Mouse (Mus musculus): Measurements from ENCODE around the gene F8.
A peak's percentile ranks its signal among the peaks of the same experiment; 100 is the strongest.
"Not testable (repeated sequence)": the region's sequence is repeated elsewhere in the genome, so short reads cannot be mapped to it uniquely, and the experiment has no call there.

F8 gene

DNA sequence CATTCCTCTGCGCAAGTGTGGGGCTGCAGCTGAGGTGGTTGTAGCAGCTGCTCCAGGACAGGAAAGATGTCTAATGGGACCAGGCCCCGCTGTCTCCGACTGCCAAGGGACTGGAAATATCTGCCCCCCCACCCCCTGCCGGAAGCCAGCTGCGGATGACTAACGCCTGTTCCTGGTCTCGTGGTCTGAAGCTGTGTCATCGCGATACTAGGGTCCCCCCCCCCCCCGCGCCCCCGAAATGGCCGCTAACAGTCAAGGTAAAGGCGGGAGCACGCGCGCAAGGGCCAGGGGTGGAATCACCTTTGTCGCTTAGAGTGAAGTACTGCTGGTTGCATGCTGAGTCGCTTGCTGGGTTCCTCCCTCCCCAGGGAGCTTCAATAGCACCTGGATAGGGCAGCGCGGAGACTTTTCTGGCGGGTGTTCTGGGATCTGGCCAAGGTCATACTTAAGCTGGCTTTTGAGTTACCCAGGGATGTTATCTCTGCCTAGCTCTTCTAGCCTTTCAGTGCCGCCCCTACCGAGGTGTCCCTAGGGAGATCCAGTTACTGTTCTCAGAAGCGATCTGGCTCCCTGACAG lies at the start of gene F8, which contains the start of gene Fundc2:
Gene F8, minus strand, starts transcription at position 421 of the 577 bp plus-strand sequence.
Gene Fundc2, plus strand, starts transcription at position 205 of the 577 bp plus-strand sequence.
- peak; percentile 79 for DNase-seq (ENCODE audit: extremely low spot score, low spot score)

- peak; percentile 78 for DNase-seq (ENCODE audit: extremely low spot score, low spot score)
These were observed 33.7 kb upstream of the F8 start, which contains the start of the genes Cmc4, Mtcp1 and Brcc3 for GRCm38 (mm10) chrX:75415936-75416785. Cmc4 (minus strand) TSS chrX:75416584. Mtcp1 (minus strand) TSS chrX:75416588. Brcc3 (plus strand) TSS chrX:75416628.

DNA sequence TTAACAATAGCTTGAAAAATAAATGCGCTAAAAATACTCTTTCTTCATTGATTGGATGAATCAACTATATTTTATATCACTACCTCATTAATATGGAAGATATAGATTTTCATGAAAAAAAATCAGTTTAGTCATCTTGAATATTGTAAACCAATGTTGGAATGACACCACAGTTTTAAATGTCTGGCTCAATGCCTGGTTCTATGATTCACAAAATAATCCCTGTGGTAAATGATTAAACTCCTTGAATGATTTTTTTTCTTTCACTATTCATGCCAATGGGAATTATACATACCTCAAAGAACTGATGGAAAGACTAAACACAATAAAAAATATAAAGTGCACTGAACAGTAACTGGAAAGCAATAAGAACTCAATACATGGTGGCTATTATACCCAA lies 27.3 kb upstream of the F8 start:
- DNase-seq (ENCODE audit: extremely low spot score, low spot score) = no peak

- no peak for DNase-seq (ENCODE audit: extremely low spot score, low spot score)
These were observed 20.9 kb upstream of the F8 start for GRCm38 (mm10) chrX:75403350-75403749.

DNA sequence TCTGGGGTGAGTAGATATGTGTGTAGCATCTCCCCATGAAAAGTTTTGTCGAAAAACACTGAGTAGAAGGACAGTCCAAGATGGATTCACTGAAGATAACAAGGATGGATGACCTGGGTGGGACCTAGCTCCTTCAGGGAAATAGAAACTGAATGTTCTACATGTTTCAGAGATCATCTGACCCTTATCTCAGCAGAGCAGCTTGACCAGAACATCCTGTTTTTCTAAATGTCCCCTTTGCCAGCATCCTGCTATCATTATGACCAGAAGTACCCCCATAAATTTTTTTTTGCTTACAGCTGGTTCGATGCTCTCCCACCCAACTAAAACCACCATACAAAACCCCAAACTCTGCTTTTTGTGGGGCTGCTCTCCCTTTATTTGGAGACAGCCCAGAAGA lies 20.3 kb upstream of the F8 start:
- no peak for DNase-seq (ENCODE audit: extremely low spot score, low spot score)

DNA sequence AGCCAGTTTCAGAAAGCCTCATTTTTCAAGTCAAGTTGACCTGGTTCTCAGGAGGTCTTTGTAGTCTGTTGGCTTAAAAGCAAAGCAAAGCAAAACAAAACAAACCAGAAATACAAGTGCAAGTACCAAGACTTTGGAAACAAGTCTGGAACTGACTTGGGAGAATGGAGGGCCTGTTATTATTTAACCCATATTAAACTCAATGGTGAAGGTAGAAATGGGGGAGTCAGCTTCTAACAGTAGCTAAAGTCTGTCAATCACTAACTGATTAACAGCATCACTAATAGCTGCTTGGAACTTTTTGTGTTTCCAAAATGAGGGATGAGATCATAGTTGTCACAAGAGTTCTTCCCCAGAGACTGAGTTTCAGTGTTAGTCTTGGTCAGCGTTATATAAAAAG lies 17.1 kb upstream of the F8 start:
- DNase-seq (ENCODE audit: extremely low spot score, low spot score) = no peak

DNA sequence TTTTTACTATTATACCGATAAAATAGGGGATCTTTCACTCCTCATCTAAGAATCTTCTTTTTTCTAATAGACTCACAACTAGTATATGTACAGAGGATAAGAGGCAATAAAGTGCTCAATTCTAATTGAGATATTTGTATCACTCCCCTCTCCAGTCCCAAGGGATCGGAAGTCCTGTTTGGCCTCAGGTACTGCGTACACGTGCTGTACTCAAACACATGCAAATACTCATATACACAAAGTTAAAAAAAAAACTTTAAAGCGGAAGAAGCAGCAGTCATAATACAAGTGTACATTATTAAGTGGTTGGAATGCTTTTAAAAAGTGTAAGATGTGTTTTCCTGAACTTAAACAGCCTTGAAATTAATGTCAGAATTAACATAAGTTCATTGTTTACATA lies 716 bp downstream of the F8 start:
- DNase-seq (ENCODE audit: extremely low spot score, low spot score) = no peak

DNA sequence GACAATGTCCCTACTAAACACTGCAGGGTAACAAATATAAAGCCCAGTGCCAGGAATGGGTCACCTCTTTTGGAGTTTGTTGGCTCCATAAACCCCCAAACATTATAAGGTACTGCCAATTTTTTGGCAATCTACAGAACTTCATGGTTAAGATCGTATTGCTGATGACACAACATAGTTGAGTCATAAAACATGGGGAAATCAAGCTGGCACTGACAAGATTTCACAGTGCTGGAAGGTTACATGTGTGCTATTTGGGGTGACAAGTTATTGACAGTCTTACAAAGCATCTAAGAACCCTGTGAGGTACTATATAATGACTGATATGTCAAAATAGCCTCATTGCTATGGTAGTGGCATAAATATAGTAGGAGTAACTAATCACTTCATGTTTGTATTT lies 1.2 kb downstream of the F8 start:
- no peak for DNase-seq (ENCODE audit: extremely low spot score, low spot score)

DNA sequence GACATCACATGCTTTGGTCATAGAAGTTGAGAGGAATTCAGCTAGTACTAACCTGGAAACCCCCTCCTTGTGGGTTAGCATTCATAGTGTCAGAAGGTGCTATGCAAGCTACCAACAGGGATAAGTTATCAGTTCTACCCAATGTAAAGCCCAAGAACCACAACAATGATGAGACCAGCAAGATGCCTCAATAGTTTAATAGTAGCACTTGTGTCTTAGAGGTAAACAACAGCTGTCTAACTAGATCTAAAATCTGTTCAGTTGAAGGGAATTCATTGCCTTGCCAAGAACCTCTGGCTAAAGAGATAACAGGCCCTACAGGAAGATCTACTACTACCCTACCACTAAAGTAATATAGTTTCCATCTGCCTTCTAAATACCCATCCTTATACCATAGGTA lies 5.6 kb downstream of the F8 start:
- no peak for DNase-seq (ENCODE audit: extremely low spot score, low spot score)

GRCm38 (mm10) chrX:75372666-75373425 lies 9.6 kb downstream of the F8 start:
- DNase-seq (ENCODE audit: extremely low spot score, low spot score) = no peak

DNA sequence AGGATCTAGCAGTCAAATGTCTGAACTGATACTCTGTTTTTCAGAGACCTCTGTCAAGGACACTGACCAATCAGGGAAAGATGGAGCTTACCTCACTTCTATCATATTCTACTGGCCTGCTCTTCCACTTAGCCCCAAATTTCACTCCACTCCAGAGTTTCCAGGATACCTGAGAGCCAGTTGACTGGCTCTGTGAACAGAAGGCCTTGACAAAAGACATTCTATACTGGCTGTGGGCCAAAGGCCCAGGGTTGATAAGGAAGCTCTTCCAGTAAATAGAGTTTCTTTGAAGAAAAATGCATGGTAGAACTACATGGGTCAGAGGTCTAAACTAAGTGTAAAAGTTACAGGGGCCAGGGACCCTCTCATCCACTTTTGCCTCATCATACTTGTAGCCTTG lies 12.2 kb downstream of the F8 start:
- DNase-seq (ENCODE audit: extremely low spot score, low spot score) = no peak

DNA sequence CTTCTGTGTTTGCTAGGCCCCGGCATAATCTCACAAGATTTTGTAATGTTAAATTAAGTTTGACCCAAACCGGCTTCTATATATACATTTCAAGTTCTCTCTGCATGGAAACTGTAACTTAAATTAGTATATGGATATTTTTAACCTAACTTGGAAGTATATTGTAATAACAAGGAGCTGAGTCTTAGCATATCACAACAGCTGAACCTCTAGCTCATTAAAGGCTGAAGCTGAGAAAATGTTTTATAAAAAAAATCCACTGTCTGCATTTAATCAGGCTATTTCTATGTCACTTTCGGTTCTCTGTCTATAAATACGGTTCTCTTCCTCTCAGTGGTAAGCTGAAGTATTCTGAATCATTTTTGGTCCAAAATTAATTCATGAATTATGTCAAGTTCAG lies 58.9 kb downstream of the F8 start:
- no peak for DNase-seq (ENCODE audit: extremely low spot score, low spot score)

- DNase-seq (ENCODE audit: extremely low spot score, low spot score) = no peak
These were observed 110.7 kb downstream of the F8 start for GRCm38 (mm10) chrX:75271676-75272075.

DNA sequence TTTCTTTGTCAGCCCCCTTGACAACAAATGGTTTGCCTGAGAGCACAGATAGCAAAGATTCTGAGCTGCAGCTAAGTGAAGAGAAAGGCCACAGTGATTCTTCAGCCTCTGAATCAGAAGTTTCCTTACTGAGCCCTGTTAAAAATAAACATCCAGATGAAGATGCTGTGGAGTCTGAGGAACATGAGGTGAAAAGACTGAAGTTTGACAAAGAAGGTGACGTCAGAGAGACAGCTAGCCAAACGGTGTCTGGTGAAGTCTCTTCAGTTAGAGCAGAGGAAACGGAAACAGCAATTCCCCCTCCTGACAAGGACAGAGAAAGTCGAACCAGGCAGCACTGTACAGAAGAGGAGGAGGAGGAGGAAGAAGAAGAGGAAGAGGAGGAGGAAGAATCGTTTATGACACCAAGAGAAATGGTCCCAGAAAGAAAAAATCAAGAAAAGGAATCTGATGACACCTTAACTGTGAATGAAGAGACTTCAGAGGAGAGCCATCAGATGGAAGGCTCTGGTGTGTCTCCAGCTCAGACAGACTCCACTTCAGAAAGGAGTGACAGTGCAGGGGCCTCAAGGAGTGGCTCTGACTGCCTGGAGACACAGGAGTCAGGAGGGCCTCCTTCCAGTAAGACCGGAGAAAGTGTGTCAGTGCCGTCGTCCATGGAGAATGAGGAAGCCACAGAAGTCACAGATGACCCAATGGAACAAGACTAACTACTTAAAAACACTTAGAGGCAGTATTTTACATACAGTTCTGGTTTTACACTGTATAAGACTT lies 148.6 kb downstream of the F8 start:
- not testable (repeated sequence) for DNase-seq (ENCODE audit: extremely low spot score, low spot score)

GRCm38 (mm10) chrX:75231456-75231855 lies 151.0 kb downstream of the F8 start:
- DNase-seq (ENCODE audit: extremely low spot score, low spot score) = no peak

GRCm38 (mm10) chrX:75163670-75164069 lies 218.7 kb downstream of the F8 start, which contains the start of gene Smim9:
Smim9 (minus strand) TSS chrX:75163770.
- no peak for DNase-seq (ENCODE audit: extremely low spot score, low spot score)

- peak; percentile 55 for DNase-seq (ENCODE audit: extremely low spot score, low spot score)
These were observed 226.7 kb downstream of the F8 start for GRCm38 (mm10) chrX:75155576-75156243.

- DNase-seq (ENCODE audit: extremely low spot score, low spot score) = no peak
These were observed 230.2 kb downstream of the F8 start for GRCm38 (mm10) chrX:75152249-75152648.

- DNase-seq (ENCODE audit: extremely low spot score, low spot score) = no peak
These were observed 232.1 kb downstream of the F8 start for GRCm38 (mm10) chrX:75150304-75150703.

DNA sequence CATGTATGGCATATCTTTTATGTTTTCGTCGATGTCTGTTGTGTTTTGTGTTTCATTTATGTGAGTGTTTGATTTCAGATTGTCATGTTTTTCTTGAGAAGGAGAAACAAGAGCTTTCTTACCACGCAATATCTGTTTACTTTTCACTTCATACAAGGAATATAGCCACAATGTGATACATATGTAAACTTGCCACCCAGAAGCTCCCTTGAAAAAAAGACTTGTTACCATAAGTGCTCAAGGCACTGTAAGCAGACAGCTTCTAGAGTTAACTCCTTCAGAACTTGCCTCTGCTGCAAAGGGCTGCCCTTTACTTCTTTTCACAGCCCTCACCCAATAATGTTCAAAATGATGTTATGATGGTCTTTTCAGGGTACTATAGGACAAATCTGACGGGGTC lies 234.0 kb downstream of the F8 start:
- no peak for DNase-seq (ENCODE audit: extremely low spot score, low spot score)

GRCm38 (mm10) chrX:75143124-75143555 lies 239.3 kb downstream of the F8 start:
- peak; percentile 19 for DNase-seq (ENCODE audit: extremely low spot score, low spot score)
